Mouse (Mus musculus): ENCODE data around the gene Wdr95. TPM values are rescaled to one million over a fixed set of nuclear protein-coding genes. Genes with fewer than 3 reads are reported as not detected.

The Wdr95 gene
- polyA plus RNA-seq, 1 experiment from 2014 or later = 0.24 TPM

GRCm38 (mm10) chr5:149553373-149553772, 24.9 kb downstream of the Wdr95 start:
- Histone ChIP-seq H3K27ac (ENCODE audit: low read depth, low read length) (no peak overlapping the region), H3K36me3 (ENCODE audit: control insufficient read depth, insufficient read depth, low read length) (no peaks in the 10 kb centered on the region), H3K9ac (ENCODE audit: low read depth, low read length) (no peak overlapping the region), H3K4me3 (ENCODE audit: low read length) (no peak overlapping the region), H3K4me1 (ENCODE audit: control insufficient read depth, insufficient read depth, low read depth, low read length) (no peaks in the 10 kb centered on the region), H3K9me3 (ENCODE audit: control insufficient read depth, low read length) (peaks cover under 1% of the 10 kb centered on the region; the same call in 1 of the 2 replicates), H3K4me2 (ENCODE audit: low read length) (no peak overlapping the region), H3K27me3 (replicated peaks; ENCODE audit: control insufficient read depth, insufficient read depth, low read length) (no peaks in the 10 kb centered on the region)
- no peak for ATAC-seq
- WGBS = 93% methylated on average over 11 of the region's 11 CpGs

- Histone ChIP-seq H3K4me1 (ENCODE audit: control insufficient read depth, insufficient read depth, low read depth, low read length) (no peaks in the 10 kb centered on the region), H3K27me3 (replicated peaks; ENCODE audit: control insufficient read depth, insufficient read depth, low read length) (no peaks in the 10 kb centered on the region), H3K36me3 (ENCODE audit: control insufficient read depth, insufficient read depth, low read length) (no peaks in the 10 kb centered on the region), H3K9ac (ENCODE audit: low read depth, low read length) (no peak overlapping the region), H3K9me3 (ENCODE audit: control insufficient read depth, low read length) (no peaks in the 10 kb centered on the region), H3K27ac (ENCODE audit: low read depth, low read length) (no peak overlapping the region), H3K4me3 (ENCODE audit: low read length) (no peak overlapping the region), H3K4me2 (ENCODE audit: low read length) (no peak overlapping the region)
- no peak for ATAC-seq
- WGBS = 93% methylated on average over 8 of the region's 8 CpGs
These were observed 25.9 kb downstream of the Wdr95 start for GRCm38 (mm10) chr5:149554397-149554796.

GRCm38 (mm10) chr5:149560903-149561588, 32.6 kb downstream of the Wdr95 start:
- Histone ChIP-seq H3K9ac (ENCODE audit: low read depth, low read length) (no peak overlapping the region), H3K4me1 (ENCODE audit: control insufficient read depth, insufficient read depth, low read depth, low read length) (peaks cover 15% of the 10 kb centered on the region), H3K36me3 (ENCODE audit: control insufficient read depth, insufficient read depth, low read length) (no peaks in the 10 kb centered on the region), H3K4me3 (ENCODE audit: low read length) (no peak overlapping the region), H3K27ac (ENCODE audit: low read depth, low read length) (peak overlapping the region; percentile 80), H3K4me2 (ENCODE audit: low read length) (peak overlapping the region; percentile 22; the same call in 1 of the 2 replicates), H3K9me3 (ENCODE audit: control insufficient read depth, low read length) (no peaks in the 10 kb centered on the region), H3K27me3 (replicated peaks; ENCODE audit: control insufficient read depth, insufficient read depth, low read length) (no peaks in the 10 kb centered on the region)
- peak; percentile 91 for ATAC-seq
- 36% methylated on average over 11 of the region's 11 CpGs for WGBS

GRCm38 (mm10) chr5:149566026-149566425, 37.5 kb downstream of the Wdr95 start:
- H3K4me3 ChIP-seq (ENCODE audit: low read length) = no peak overlapping the region
- no peaks in the 10 kb centered on the region for H3K27me3 ChIP-seq (replicated peaks; ENCODE audit: control insufficient read depth, insufficient read depth, low read length)
- no peaks in the 10 kb centered on the region for H3K9me3 ChIP-seq (ENCODE audit: control insufficient read depth, low read length)
- H3K9ac ChIP-seq (ENCODE audit: low read depth, low read length) = no peak overlapping the region
- H3K4me1 ChIP-seq (ENCODE audit: control insufficient read depth, insufficient read depth, low read depth, low read length) = peaks cover 11% of the 10 kb centered on the region
- no peak for ATAC-seq
- H3K27ac ChIP-seq (ENCODE audit: low read depth, low read length) = no peak overlapping the region
- 44% methylated on average over 11 of the region's 11 CpGs for WGBS
- no peaks in the 10 kb centered on the region for H3K36me3 ChIP-seq (ENCODE audit: control insufficient read depth, insufficient read depth, low read length)
- no peak overlapping the region for H3K4me2 ChIP-seq (ENCODE audit: low read length)

DNA sequence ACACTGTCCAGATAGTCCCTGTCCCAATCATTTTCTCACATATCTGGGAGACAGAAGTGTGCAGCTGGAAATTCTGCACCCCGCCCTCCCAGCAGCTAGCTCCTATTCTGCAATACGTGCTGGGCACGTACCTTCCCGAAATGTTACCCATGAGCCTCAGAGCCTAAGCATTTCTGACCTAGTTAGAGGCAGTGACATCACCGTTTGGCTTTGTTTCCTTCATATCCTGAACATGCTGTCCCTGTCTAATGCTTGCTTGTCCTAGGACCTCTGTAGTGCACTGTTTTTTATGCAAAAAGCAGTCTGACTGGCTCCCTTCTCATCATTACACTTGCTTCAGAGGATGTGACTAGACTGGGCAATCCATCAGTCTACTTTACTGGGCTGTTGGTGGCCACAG, 38.5 kb downstream of the Wdr95 start:
- H3K4me2 ChIP-seq (ENCODE audit: low read length) = no peak overlapping the region
- H3K4me1 ChIP-seq (ENCODE audit: control insufficient read depth, insufficient read depth, low read depth, low read length) = peaks cover 7% of the 10 kb centered on the region
- H3K9ac ChIP-seq (ENCODE audit: low read depth, low read length) = no peak overlapping the region
- no peaks in the 10 kb centered on the region for H3K27me3 ChIP-seq (replicated peaks; ENCODE audit: control insufficient read depth, insufficient read depth, low read length)
- H3K27ac ChIP-seq (ENCODE audit: low read depth, low read length) = no peak overlapping the region
- no peaks in the 10 kb centered on the region for H3K9me3 ChIP-seq (ENCODE audit: control insufficient read depth, low read length)
- H3K36me3 ChIP-seq (ENCODE audit: control insufficient read depth, insufficient read depth, low read length) = no peaks in the 10 kb centered on the region
- no peak overlapping the region for H3K4me3 ChIP-seq (ENCODE audit: low read length)
- 80% methylated on average over 5 of the region's 5 CpGs for WGBS
- 0 out of 2 replicates have a peak, but pooled peaks have one; percentile 25 for ATAC-seq

DNA sequence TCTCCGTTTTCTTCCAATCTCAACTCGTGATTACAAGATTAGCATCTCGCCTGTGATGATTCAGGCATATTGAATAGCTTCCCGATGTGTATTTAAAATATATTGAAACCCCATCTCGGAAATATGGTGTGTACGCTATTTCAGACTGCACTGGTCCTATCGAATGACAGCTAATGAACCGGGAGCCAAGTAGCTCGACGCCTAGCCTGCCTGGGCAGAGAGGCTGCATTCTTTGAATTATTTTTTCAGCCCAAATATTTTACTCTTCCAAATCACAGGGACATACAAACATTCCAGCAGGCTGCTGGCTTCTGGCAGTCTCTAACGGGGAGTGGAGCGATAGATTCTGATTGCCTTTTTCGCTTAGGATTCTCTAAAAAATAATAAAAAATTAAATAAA, 40.5 kb downstream of the Wdr95 start:
- no peaks in the 10 kb centered on the region for H3K9me3 ChIP-seq (ENCODE audit: control insufficient read depth, low read length)
- 74% methylated on average over 13 of the region's 13 CpGs for WGBS
- H3K9ac ChIP-seq (ENCODE audit: low read depth, low read length) = no peak overlapping the region
- H3K36me3 ChIP-seq (ENCODE audit: control insufficient read depth, insufficient read depth, low read length) = no peaks in the 10 kb centered on the region
- H3K4me1 ChIP-seq (ENCODE audit: control insufficient read depth, insufficient read depth, low read depth, low read length) = peaks cover 7% of the 10 kb centered on the region
- no peak overlapping the region for H3K27ac ChIP-seq (ENCODE audit: low read depth, low read length)
- ATAC-seq = no peak
- H3K4me3 ChIP-seq (ENCODE audit: low read length) = no peak overlapping the region
- H3K27me3 ChIP-seq (replicated peaks; ENCODE audit: control insufficient read depth, insufficient read depth, low read length) = no peaks in the 10 kb centered on the region
- no peak overlapping the region for H3K4me2 ChIP-seq (ENCODE audit: low read length)

DNA sequence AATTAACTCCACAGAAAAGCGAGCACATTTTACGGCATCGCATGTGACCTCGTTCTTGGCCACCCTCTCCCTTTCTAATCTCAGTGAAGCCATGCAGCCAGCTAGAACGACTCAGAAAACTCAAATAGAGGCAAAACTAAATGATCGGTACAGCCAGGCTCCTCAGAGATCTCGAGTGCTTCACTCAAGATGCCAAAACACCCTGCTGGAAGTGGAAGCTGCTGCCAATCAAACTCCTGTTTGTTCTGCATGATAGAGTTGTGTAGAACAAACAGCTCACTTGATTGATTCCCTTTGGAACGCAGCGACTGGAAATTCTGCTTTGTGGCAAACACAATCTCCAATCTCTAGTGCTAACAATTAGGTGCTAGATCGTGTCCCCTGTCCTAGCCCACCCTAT, 48.5 kb downstream of the Wdr95 start:
- H3K27me3 ChIP-seq (replicated peaks; ENCODE audit: control insufficient read depth, insufficient read depth, low read length) = no peaks in the 10 kb centered on the region
- ATAC-seq = peak; percentile 27; the same call in 1 of the 2 replicates
- 43% methylated on average over 10 of the region's 10 CpGs for WGBS
- no peak overlapping the region for H3K4me3 ChIP-seq (ENCODE audit: low read length)
- H3K27ac ChIP-seq (ENCODE audit: low read depth, low read length) = no peak overlapping the region
- no peak overlapping the region for H3K4me2 ChIP-seq (ENCODE audit: low read length)
- H3K36me3 ChIP-seq (ENCODE audit: control insufficient read depth, insufficient read depth, low read length) = no peaks in the 10 kb centered on the region
- peaks cover 13% of the 10 kb centered on the region for H3K4me1 ChIP-seq (ENCODE audit: control insufficient read depth, insufficient read depth, low read depth, low read length)
- H3K9ac ChIP-seq (ENCODE audit: low read depth, low read length) = no peak overlapping the region
- H3K9me3 ChIP-seq (ENCODE audit: control insufficient read depth, low read length) = no peaks in the 10 kb centered on the region

DNA sequence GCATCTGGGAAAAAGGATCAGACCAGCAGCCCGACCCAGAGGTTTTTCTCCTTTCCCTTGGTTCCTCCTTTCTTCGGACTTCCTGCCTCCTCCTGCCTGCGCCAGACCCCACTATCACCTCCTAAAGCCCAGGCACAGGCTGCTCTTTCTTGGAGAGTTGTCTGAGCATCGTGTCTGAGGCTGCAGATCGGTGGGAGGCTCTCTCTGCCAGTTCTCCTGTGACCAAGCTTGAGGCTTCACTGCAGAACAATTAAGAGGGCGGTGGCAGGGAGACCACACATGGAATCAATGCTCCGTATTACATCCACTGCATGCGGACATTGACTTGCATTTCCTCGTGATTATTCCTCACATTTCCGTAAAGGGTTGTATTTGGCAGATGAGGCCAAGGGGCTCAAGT, 49.0 kb downstream of the Wdr95 start:
- Histone ChIP-seq H3K27me3 (replicated peaks; ENCODE audit: control insufficient read depth, insufficient read depth, low read length) (no peaks in the 10 kb centered on the region), H3K27ac (ENCODE audit: low read depth, low read length) (no peak overlapping the region), H3K36me3 (ENCODE audit: control insufficient read depth, insufficient read depth, low read length) (no peaks in the 10 kb centered on the region), H3K4me3 (ENCODE audit: low read length) (no peak overlapping the region), H3K9me3 (ENCODE audit: control insufficient read depth, low read length) (no peaks in the 10 kb centered on the region), H3K4me2 (ENCODE audit: low read length) (no peak overlapping the region), H3K4me1 (ENCODE audit: control insufficient read depth, insufficient read depth, low read depth, low read length) (peaks cover 13% of the 10 kb centered on the region), H3K9ac (ENCODE audit: low read depth, low read length) (peak overlapping the region; percentile 20; the same call in 1 of the 2 replicates)
- 26% methylated on average over 10 of the region's 10 CpGs for WGBS
- ATAC-seq = no peak

DNA sequence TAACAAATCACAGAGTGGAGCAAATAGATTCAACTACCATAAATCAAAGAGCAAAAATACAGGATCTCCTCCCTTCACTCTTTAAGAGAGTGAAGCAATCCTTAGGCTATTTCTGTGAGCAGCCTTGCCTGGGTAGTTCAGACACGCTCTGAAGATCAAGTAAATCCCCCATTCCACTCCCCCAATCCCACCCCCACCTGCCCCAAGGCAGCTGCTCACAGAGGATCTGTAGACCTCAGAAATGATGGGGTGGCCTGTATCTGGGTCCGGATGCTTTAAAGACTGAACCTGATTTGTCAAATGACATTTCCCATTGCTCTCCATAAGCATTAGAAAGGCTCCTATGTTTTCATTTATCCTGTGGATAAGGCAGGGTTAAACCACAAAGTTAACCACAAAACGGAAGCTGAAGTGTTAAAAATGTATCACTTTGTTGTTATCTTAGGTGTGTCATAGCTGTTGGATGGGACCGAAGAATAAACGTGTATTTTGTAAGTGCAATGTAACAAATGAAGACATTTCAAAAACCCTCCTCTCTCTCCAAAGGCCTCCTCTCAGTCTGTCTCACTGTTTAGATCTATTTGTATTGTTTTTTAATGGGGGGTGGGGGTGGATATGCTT, 54.3 kb downstream of the Wdr95 start:
- H3K4me1 ChIP-seq (ENCODE audit: control insufficient read depth, insufficient read depth, low read depth, low read length) = peaks cover under 1% of the 10 kb centered on the region
- H3K4me3 ChIP-seq (ENCODE audit: low read length) = no peak overlapping the region
- H3K9ac ChIP-seq (ENCODE audit: low read depth, low read length) = no peak overlapping the region
- 72% methylated on average over 5 of the region's 5 CpGs for WGBS
- no peaks in the 10 kb centered on the region for H3K27me3 ChIP-seq (replicated peaks; ENCODE audit: control insufficient read depth, insufficient read depth, low read length)
- H3K4me2 ChIP-seq (ENCODE audit: low read length) = no peak overlapping the region
- H3K9me3 ChIP-seq (ENCODE audit: control insufficient read depth, low read length) = no peaks in the 10 kb centered on the region
- H3K36me3 ChIP-seq (ENCODE audit: control insufficient read depth, insufficient read depth, low read length) = no peaks in the 10 kb centered on the region
- ATAC-seq = no peak
- H3K27ac ChIP-seq (ENCODE audit: low read depth, low read length) = no peak overlapping the region

Measured in hindbrain, embryonic 16.5 days (tissue).